Mouse (Mus musculus): ENCODE data around the gene Ptpn3.
A peak's percentile ranks its signal among the peaks of the same experiment; 100 is the strongest.

Ptpn3 gene

DNA sequence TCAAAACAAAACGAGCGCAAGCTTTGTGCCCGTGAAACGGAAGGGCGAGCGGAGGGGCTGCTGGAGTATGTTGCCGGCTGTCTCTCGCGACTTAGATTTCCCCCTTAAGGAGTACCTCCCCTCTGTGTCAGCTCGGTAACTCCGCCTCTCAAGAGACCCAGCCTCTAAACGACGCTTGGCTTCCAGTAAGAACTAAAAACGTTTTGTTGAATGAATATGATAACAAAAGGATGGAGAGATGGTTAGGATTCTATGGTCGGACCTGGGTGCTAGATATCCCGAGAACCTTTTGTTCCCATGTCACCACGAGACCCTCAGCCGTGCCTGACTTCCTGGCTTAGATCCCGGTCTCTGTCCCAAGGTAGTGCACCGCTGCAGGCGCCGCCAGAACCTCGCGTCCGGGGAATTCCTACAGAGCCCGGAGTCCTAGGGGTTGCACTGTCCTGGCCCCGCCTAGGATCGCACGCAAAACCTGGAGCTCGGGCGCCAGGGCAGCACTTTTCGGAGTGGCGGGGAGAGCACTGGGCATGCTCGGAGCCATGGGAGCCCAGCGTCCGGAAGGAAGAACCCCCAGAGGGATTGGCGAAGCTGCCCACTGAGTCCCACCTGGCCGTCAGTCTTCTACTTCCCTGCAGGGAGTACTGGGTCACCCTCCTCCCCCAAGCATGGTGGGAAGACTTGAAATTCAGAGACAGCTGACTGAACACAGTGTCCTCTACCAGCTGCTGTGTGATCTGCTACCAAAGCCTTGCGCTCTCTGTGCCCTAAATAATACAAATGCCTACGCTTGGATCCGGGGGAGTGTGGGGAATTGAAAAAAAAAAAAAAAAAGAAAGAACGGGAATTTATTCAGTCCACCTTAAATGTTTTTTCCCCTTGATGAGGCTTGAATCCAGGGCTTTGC lies at the start of gene Ptpn3:
TSS of gene Ptpn3 (minus strand) at position 428 of the 904 bp plus-strand sequence.
- DNase-seq (ENCODE audit: low spot score in 2 of 2): peak; percentile 57 to 64

DNA sequence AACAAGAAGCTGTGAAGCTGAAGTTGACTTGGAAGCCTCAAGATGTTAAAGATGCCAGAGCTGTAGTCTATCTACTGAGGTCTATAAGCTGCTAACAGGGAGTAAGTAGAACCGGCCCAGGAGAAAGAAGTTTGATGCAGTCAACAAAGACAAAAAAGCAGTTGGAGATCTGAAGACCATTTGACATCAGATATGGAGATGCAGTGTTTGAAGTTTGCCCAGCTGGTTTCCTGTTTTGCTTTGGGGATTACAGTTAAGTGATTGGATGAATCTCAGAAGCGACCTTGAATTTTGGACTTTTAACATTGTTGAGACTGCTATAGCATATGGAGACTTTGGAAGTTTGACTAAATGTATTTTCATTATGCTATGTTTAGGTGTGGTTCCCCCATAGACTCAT lies 48.9 kb upstream of the Ptpn3 start:
- DNase-seq (ENCODE audit: low spot score in 2 of 2): no peak

DNA sequence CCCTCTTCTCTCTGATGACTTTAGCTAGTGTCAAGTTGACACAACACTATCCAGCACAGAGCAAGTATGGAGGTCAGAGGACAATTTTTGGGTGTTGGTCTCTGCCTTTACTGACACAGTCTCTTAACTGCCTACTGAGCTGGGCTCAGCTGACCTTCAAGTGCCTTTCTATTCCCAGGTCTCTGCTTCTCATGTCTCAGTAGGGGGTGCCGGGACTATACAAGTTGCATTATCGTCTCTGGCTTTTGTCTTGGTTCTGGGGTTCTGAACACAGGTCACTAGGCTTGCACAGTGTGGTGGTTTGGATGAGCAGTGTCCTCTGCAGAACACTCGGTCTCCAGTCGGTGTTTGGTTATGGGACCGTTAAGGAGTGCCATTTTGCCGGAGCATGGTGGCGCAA lies 42.4 kb upstream of the Ptpn3 start:
- DNase-seq (ENCODE audit: low spot score in 2 of 2): no peak

DNA sequence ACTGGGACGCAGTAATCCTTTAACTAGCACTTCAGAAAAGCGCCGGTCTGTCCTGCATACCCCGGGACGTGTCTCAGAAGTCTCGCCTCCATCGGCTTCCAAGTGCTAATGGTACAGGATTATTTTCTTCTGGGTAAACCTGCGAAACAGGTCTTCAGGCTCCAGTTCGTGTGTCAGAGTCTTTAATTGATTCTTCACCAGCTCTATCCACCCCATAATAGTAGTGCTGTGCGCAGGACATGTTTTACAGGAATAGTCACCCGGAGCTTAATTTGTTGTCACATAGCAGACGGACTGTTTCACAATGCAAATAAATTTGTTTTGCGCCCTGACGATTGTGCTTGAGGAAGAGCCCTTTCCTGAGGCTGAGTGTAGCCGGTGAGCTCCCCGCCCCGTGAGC lies 37.3 kb upstream of the Ptpn3 start:
- DNase-seq (ENCODE audit: low spot score in 2 of 2): no peak

GRCm38 (mm10) chr4:57338061-57338460 lies 36.4 kb upstream of the Ptpn3 start:
- DNase-seq (ENCODE audit: low spot score in 2 of 2): no peak

DNA sequence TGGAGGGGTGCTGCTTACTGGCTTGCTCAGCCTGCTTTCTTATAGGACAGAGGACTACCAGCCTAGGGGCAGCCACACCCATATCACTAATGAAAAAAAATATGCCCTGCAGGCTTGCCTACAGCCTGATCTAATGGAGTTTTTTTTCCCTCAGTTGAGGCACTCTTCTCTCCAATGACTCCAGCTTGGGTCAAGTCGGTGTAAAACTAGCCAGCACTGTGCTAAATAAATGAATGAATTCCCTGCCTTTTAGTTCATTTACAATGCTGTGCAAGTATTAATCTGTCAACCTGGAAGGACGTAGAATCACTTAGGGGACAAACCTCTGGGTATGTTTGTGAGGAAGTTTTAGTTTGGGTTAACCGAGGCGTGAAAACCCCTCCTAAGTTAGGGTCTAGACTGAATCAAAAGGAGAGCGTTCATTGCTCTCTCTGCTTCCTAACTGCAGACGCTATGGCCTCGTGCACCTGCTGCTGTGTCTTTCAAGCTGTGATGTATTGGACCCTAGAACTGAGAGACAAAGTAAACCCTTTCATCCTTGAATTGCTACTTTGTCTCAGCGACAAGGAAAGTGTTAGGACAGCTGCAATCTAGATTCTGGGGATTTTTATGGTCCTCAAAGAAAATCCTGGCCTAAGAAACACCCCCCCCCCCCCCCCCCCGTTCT lies 33.5 kb upstream of the Ptpn3 start:
- DNase-seq (ENCODE audit: low spot score in 2 of 2): no peak

GRCm38 (mm10) chr4:57333926-57334548 lies 32.4 kb upstream of the Ptpn3 start:
- DNase-seq (ENCODE audit: low spot score in 2 of 2): no peak

- DNase-seq (ENCODE audit: low spot score in 2 of 2): no peak
Measured at GRCm38 (mm10) chr4:57332511-57332910, 30.9 kb upstream of the Ptpn3 start.

- peak; percentile 37 to 47 for DNase-seq (ENCODE audit: low spot score in 2 of 2)
Measured at GRCm38 (mm10) chr4:57320606-57321327, 19.1 kb upstream of the Ptpn3 start.

GRCm38 (mm10) chr4:57318525-57319212 lies 17.0 kb upstream of the Ptpn3 start:
- DNase-seq (ENCODE audit: low spot score in 2 of 2): peak; percentile 51 to 65

- DNase-seq (ENCODE audit: low spot score in 2 of 2): no peak
Measured at GRCm38 (mm10) chr4:57312256-57313166, 10.9 kb upstream of the Ptpn3 start.

- DNase-seq (ENCODE audit: low spot score in 2 of 2): no peak
Measured at GRCm38 (mm10) chr4:57311750-57312149, 10.1 kb upstream of the Ptpn3 start.

DNA sequence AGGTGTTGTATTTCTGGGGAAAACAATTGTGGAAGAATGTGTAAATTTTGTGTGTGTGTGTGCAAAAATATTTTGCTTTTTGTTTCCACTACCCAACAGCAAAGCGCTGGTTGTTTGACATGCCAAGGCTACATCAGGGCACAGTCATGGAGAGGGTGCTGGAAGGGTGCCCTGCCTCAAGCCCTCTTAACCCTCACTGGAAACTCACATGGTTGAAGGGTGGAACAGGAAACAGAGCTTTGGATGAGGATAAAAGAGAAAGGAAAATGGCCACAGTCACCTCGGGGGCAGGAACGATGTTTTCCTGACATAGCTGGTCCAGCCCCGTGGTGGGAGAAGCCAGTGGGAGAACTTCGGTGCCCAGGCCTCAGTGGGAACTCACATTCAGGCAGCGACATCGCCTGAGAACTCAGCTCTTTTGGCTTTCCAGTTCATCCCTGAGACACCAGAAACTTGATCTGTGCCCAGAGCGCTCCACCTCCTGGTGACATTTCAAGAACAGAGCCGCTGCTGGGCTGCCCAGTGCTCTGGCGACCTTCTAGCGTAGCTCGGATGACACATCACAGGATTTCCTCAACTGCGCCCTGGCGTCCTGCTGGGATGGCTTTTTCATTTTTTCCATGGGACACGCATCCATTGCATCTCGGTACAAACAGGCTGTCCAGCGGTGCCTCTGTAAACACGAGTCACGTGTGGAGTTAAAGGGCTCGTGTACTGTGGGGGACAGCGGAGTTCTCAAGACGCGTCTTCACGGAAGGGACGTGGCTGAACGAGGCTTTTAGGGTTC lies 6.8 kb upstream of the Ptpn3 start:
- DNase-seq (ENCODE audit: low spot score in 2 of 2): no peak

GRCm38 (mm10) chr4:57307747-57308146 lies 6.1 kb upstream of the Ptpn3 start:
- no peak for DNase-seq (ENCODE audit: low spot score in 2 of 2)

DNA sequence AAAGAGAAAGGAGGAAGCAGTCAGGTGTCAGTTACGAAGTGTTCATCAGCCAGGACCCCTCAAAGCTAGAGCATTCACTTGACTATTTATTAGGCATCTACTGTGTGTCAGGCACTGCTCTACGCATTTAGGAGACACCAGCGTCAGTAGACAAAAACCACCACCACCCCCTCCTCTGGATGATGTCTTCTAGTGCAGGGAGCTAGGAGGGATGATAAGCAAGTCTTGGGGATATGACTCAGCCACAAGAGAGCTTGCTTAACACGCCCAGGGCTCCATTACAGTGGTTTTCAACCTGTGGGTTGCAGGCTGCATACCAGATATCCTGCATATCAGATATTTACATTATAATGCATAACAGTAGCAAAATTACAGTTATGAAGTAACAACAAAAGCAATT lies 4.6 kb upstream of the Ptpn3 start:
- no peak for DNase-seq (ENCODE audit: low spot score in 2 of 2)

GRCm38 (mm10) chr4:57305644-57306043 lies 4.0 kb upstream of the Ptpn3 start:
- no peak for DNase-seq (ENCODE audit: low spot score in 2 of 2)

DNA sequence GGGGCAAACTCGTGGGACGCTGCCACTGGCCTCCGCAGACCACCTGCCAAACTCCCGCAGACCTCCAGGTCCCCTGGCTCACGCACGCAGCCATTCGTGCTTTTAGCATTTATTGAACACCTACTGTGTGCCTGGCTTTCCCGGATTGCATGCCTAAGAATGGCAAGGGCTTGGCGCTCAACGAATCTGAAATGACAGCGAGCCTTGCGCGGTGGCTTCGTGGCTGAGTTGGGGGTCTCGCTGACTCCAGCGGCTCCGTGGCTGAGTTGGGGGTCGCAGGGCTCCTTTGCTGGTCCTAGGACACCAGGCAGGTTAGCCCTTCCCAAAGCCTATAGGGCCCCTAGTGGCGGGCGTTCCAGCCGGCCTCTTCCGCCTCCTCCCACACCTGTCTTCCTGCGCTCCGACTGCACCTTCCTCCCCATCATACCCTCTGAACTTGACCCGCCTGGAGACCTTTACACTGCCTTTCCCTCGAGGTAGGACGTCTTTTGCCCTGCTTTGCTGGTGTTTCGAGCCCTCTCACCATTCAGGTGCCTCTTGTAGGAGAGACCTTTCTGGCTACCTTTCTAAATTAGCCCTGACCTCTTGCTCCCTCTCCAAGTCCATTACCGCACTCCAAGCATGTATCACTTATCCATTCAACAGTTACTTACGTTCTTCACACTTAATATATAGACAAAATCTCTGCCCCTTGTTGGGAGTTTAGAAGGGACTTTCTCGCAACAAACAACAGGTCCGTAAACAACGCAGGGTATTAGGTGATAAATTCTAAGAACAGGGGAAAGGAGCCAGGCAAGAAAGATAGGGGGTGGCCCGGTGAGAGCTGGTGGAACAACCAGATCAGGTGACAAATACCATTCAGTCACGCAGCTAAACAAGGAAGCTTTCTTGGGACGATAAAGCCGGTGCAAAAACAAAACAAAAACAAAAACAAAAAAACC lies 898 bp downstream of the Ptpn3 start:
- no peak for DNase-seq (ENCODE audit: low spot score in 2 of 2)

All from frontal cortex, postnatal 25 days (tissue).